Mouse (Mus musculus) CH12.LX (cell line): ENCODE measurements at regions not wholly inside any gene's neighbourhood (a gene's known extent, or its start where the extent isn't known, plus 50 kb on each side); places are given as distances from the start of the nearest gene placed in this dataset.

Experiments used
- CTCF ChIP-seq, 2 experiments: IDR thresholded peaks in 1 of 2; conservative IDR thresholded peaks in 1 of 2; 2 replicates each; pipeline ENCODE4 v1.5.1; 2011 to 2012; ENCODE audit warnings: low read depth in 2 of 2, low read length in 2 of 2, improper control_type of control experiment in 1 of 2, inconsistent platforms in 1 of 2, mild to moderate bottlenecking in 1 of 2, moderate library complexity in 1 of 2
- EP300 ChIP-seq: IDR thresholded peaks from 2 replicates; pipeline ENCODE4 v1.6.1; 2011; ENCODE audit warnings: low read length, improper control_type of control experiment
- MEF2A ChIP-seq: IDR thresholded peaks from 2 replicates; pipeline ENCODE4 v1.6.1; 2014; ENCODE audit warnings: low read depth, mild to moderate bottlenecking, inconsistent platforms, low read length, improper control_type of control experiment, borderline replicate concordance
- POLR2A ChIP-seq: IDR thresholded peaks from 2 replicates; pipeline ENCODE4 v1.6.1; 2011; ENCODE audit warnings: low read depth, mild to moderate bottlenecking, improper control_type of control experiment, low read length
- ZNF384 ChIP-seq: IDR thresholded peaks from 2 replicates; pipeline ENCODE4 v1.6.1; 2012; ENCODE audit warnings: low read depth, low read length, improper control_type of control experiment, inconsistent platforms

GRCm38 (mm10) chr5:14309981-14310380 lies 204.7 kb upstream of the Pclo start:
- TF ChIP-seq EP300 (no peak), MEF2A (no peak), POLR2A (no peak), ZNF384 (no peak), CTCF (conservative IDR thresholded peaks at IDR 0.05 in 1 of 2, IDR thresholded peaks at IDR 0.05 in 1 of 2; ENCODE audit: low read depth in 2 of 2, low read length in 2 of 2) (no peak)
